Mouse (Mus musculus): ENCODE results near the gene Btbd6.

DNA sequence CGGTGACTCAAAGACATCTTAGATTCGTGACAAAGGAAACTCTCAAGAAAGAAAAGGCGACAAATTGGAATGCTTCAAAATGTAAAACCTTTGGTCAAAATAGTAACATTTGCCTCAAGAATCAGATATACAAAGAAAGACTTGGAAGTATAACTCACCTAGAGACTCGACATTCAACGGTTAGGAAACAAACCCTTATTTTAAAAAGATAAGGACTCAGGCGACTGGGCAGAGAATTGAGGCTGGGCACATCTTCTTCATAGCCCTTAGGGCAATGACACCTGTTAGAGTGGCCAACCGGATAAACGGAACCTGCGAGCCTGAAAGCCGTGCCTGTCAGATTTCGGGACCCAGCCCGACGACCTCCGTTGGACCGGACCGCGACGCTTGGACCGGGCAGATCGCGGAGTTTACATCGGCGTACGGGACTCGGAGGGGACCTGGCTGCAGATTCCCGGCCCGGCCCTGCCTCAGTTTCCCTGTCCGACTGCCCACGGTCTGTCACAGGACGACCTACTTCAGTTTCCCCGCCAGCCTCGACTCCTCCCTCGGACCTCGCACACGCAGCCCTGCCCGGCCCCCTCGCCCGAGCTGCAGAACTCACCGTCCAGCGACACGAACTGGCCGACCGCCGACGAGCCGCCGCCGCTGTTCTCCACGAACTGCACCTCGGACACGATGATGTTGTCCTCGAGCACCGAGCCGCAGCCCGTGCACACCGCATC lies 23.4 kb downstream of the Btbd6 start:
- TF ChIP-seq POLR2A (IDR thresholded peaks at IDR 0.05; ENCODE audit: low read depth, low read length) (no peak), CTCF (IDR thresholded peaks at IDR 0.05; ENCODE audit: borderline replicate concordance, insufficient read depth, low read length) (no peak)
